Mouse (Mus musculus) adrenal gland, postnatal 36 days (tissue): ENCODE data around the gene Gng12. TPM values are rescaled to one million over a fixed set of nuclear protein-coding genes. Genes with fewer than 3 reads are reported as not detected.
"Not testable (repeated sequence)": the region's sequence is repeated elsewhere in the genome, so short reads cannot be mapped to it uniquely, and the experiment has no call there.

Experiments
- DNase-seq, 2 experiments: peaks; one replicate each; pipeline ENCODE4 v3.0.0; 2021; ENCODE audit warnings: mixed read lengths in 1 of 2
- total RNA-seq, 2 experiments: library from RNA; stranded (reverse); gene quantifications; 2 replicates each; pipeline ENCODE4 v1.2.3; 2021

Gene Gng12
- total RNA-seq, 2 experiments from 2014 or later: 69.8 to 94.6 TPM

- DNase-seq: no peak
Observed at GRCm38 (mm10) chr6:66989518-66989917, 93.3 kb downstream of the Gng12 start.

GRCm38 (mm10) chr6:66992232-66992631 lies 96.0 kb downstream of the Gng12 start:
- DNase-seq: peak; percentile 12 to 26

GRCm38 (mm10) chr6:66992786-66993185 lies 96.6 kb downstream of the Gng12 start:
- no peak for DNase-seq

- DNase-seq: no peak
Observed at GRCm38 (mm10) chr6:66994981-66995380, 98.8 kb downstream of the Gng12 start.

GRCm38 (mm10) chr6:66995825-66996224 lies 99.6 kb downstream of the Gng12 start:
- DNase-seq: no peak

- no peak for DNase-seq
Observed at GRCm38 (mm10) chr6:66996257-66996656, 100.1 kb downstream of the Gng12 start.

GRCm38 (mm10) chr6:66998645-66999044 lies 102.4 kb downstream of the Gng12 start:
- peak; percentile 62 to 67 for DNase-seq

GRCm38 (mm10) chr6:66999800-67000199 lies 103.6 kb downstream of the Gng12 start:
- no peak for DNase-seq

GRCm38 (mm10) chr6:67009888-67010287 lies 113.7 kb downstream of the Gng12 start:
- no peak for DNase-seq

- no peak for DNase-seq
Observed at GRCm38 (mm10) chr6:67010370-67011216, 114.4 kb downstream of the Gng12 start.

- no peak for DNase-seq
Observed at GRCm38 (mm10) chr6:67011217-67011518, 115.0 kb downstream of the Gng12 start.

- DNase-seq: peak in 1 of 2 experiments; percentile 3
Observed at GRCm38 (mm10) chr6:67013293-67013948, 117.2 kb downstream of the Gng12 start.

- no peak for DNase-seq
Observed at GRCm38 (mm10) chr6:67013949-67014678, 117.9 kb downstream of the Gng12 start.

GRCm38 (mm10) chr6:67014679-67015075 lies 118.5 kb downstream of the Gng12 start:
- DNase-seq: peak; percentile 25 to 28

- peak in 1 of 2 experiments; percentile 7 for DNase-seq
Observed at GRCm38 (mm10) chr6:67015739-67016519, 119.7 kb downstream of the Gng12 start.

- DNase-seq: no peak
Observed at GRCm38 (mm10) chr6:67016520-67017111, 120.4 kb downstream of the Gng12 start.

- no peak for DNase-seq
Observed at GRCm38 (mm10) chr6:67018365-67018764, 122.2 kb downstream of the Gng12 start.

GRCm38 (mm10) chr6:67019001-67019400 lies 122.8 kb downstream of the Gng12 start:
- not testable (repeated sequence) for DNase-seq

- DNase-seq: no peak
Observed at GRCm38 (mm10) chr6:67021308-67021707, 125.1 kb downstream of the Gng12 start.

- no peak for DNase-seq
Observed at GRCm38 (mm10) chr6:67023729-67024128, 127.5 kb downstream of the Gng12 start.

GRCm38 (mm10) chr6:67026661-67027060 lies 130.5 kb downstream of the Gng12 start:
- DNase-seq: no peak
